Mouse (Mus musculus): Measurements from ENCODE around the gene 1600002K03Rik.

DNA sequence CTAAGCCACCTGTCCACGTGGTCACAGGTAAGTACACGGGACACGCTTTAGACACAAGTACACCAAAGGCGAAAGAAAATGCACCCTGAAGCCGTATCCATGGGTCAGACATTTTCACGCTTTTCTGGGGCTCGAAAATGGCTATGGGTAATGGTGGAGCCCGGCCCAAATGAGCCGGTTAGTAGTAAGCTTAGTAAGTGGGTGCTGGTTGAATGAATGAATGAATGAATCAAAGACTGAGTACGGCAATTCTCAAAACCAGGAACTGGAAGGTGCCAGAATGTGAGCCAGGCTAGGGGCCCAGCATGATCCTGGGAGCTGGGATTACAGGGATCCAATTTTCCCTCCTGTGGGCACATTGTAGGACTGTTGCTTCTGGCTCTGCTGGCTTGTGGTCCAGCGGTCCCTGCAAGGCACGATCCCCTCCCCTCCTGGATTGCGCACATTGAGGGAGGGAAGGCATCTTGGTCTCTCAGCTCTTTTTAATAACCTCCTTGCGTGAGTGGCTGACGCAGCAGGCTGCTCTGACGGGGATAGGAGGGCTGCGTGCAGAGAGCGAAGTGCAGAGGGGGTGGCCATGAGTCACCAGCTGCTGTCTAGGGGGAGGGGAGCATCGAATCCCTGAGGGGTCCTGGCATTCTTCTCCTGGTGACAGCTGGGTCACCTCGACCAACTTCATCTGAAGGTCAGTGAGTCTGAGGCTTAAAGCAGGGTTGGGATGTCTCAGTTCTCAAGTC lies 7.2 kb upstream of the 1600002K03Rik start, which contains the start of gene Cirbp:
- TF ChIP-seq CTCF (IDR thresholded peaks at IDR 0.05) = no peak; the same call in 1 of the 2 replicates
- TF ChIP-seq POLR2A (IDR thresholded peaks at IDR 0.05; ENCODE audit: insufficient read depth, low read depth, low read length) = no peak
